Mouse (Mus musculus): ENCODE measurements at regions not wholly inside any gene's neighbourhood (a gene's known extent, or its start where the extent isn't known, plus 50 kb on each side); places are given as distances from the start of the nearest gene placed in this dataset.

- no peak for TF ChIP-seq USF2 (conservative IDR thresholded peaks at IDR 0.05; ENCODE audit: low read depth, low read length)
- TF ChIP-seq CTCF (conservative IDR thresholded peaks at IDR 0.05 in 1 of 2, IDR thresholded peaks at IDR 0.05 in 1 of 2; ENCODE audit: low read depth in 2 of 2, low read length in 2 of 2): no peak
- no peak for TF ChIP-seq POLR2A (IDR thresholded peaks at IDR 0.05; ENCODE audit: low read depth, low read length)
- TF ChIP-seq MAZ (IDR thresholded peaks at IDR 0.05; ENCODE audit: low read depth, low read length): no peak
- TF ChIP-seq CHD2 (IDR thresholded peaks at IDR 0.05; ENCODE audit: low read length): no peak
Observed at GRCm38 (mm10) chr3:139783406-139783805, 577.9 kb downstream of the Stpg2 start.

Data from CH12.LX (cell line).